Mouse (Mus musculus) stomach, postnatal 0 days (tissue): ENCODE measurements at regions not wholly inside any gene's neighbourhood (a gene's known extent, or its start where the extent isn't known, plus 50 kb on each side); places are given as distances from the start of the nearest gene placed in this dataset.
"Not testable (repeated sequence)": the region's sequence is repeated elsewhere in the genome, so short reads cannot be mapped to it uniquely, and the experiment has no call there.

Source experiments
- ATAC-seq: fragments of 200-750 bp; cut with Nextera tagmentation; 2 replicates; pipeline ENCODE4 v1.8.0; 2017; ENCODE audit not compliant: low FRiP score, low TSS enrichment
- DNase-seq: peaks from one replicate; pipeline ENCODE4 v3.0.0-alpha.2; 2016; ENCODE audit warnings: low spot score
- H3K27ac ChIP-seq: fragments of 300-500 bp; sonication (generic); replicated peaks from 2 replicates; pipeline ENCODE4 v1.5.1; 2014; ENCODE audit warnings: mild to moderate bottlenecking, control low read depth
- H3K27me3 ChIP-seq: fragments of 300-500 bp; sonication (generic); 2 replicates; pipeline ENCODE4 v1.6.1; 2014; ENCODE audit warnings: low read length; ENCODE audit not compliant: control insufficient read depth, insufficient read depth
- H3K36me3 ChIP-seq: fragments of 300-500 bp; sonication (generic); 2 replicates; pipeline ENCODE4 v1.6.1; 2014; ENCODE audit warnings: low read length, mixed read lengths; ENCODE audit not compliant: control insufficient read depth, insufficient read depth
- H3K4me1 ChIP-seq: fragments of 300-500 bp; sonication (generic); replicated peaks from 2 replicates; pipeline ENCODE4 v1.6.1; 2014; ENCODE audit warnings: antibody characterized with exemption; ENCODE audit not compliant: control insufficient read depth, insufficient read depth
- H3K4me2 ChIP-seq: fragments of 300-500 bp; sonication (generic); replicated peaks from 2 replicates; pipeline ENCODE4 v1.6.1; 2014; ENCODE audit warnings: low read depth, mild to moderate bottlenecking, control low read depth, moderate library complexity
- H3K4me3 ChIP-seq: fragments of 300-500 bp; sonication (generic); 2 replicates; pipeline ENCODE4 v1.5.1; 2014; ENCODE audit warnings: low read depth, low read length, control low read depth
- H3K9ac ChIP-seq: fragments of 300-500 bp; sonication (generic); 2 replicates; pipeline ENCODE4 v1.6.1; 2014; ENCODE audit warnings: mild to moderate bottlenecking, low read length, control low read depth, mixed read lengths
- H3K9me3 ChIP-seq: fragments of 300-500 bp; sonication (generic); 2 replicates; pipeline ENCODE4 v1.6.1; 2016; ENCODE audit warnings: low read length; ENCODE audit not compliant: control insufficient read depth
- CTCF ChIP-seq: IDR thresholded peaks from 2 replicates; pipeline ENCODE4 v1.5.1; 2016; ENCODE audit warnings: antibody characterized with exemption, low read depth, mild to moderate bottlenecking, moderate library complexity
- EP300 ChIP-seq: optimal IDR thresholded peaks from 2 replicates; pipeline ENCODE3; 2016; ENCODE audit warnings: antibody characterized with exemption
- WGBS: fragments of 180-500 bp; shearing (Covaris S2); extraction: QIAGEN DNeasy Blood & Tissue Kit; methylation state at CpG from one replicate; pipeline ENCODE4 v1.1.7; 2014; 5-methylcytosine and 5-hydroxymethylcytosine counted together

- no peak overlapping the region for H3K9ac ChIP-seq
- no peak for TF ChIP-seq CTCF
- TF ChIP-seq EP300, result no peak
- 90% methylated on average over 2 of the region's 2 CpGs for WGBS
- no peaks in the 10 kb centered on the region for H3K36me3 ChIP-seq
- no peak overlapping the region for H3K27ac ChIP-seq
- H3K4me2 ChIP-seq, result no peak overlapping the region
- no peak overlapping the region for H3K4me3 ChIP-seq
- ATAC-seq, result no peak
- no peaks in the 10 kb centered on the region for H3K9me3 ChIP-seq
- DNase-seq, result no peak
- no peaks in the 10 kb centered on the region for H3K27me3 ChIP-seq
- no peaks in the 10 kb centered on the region for H3K4me1 ChIP-seq
Measured at GRCm38 (mm10) chr2:39507984-39508383, 281.7 kb upstream of the Ppp6c start.

DNA sequence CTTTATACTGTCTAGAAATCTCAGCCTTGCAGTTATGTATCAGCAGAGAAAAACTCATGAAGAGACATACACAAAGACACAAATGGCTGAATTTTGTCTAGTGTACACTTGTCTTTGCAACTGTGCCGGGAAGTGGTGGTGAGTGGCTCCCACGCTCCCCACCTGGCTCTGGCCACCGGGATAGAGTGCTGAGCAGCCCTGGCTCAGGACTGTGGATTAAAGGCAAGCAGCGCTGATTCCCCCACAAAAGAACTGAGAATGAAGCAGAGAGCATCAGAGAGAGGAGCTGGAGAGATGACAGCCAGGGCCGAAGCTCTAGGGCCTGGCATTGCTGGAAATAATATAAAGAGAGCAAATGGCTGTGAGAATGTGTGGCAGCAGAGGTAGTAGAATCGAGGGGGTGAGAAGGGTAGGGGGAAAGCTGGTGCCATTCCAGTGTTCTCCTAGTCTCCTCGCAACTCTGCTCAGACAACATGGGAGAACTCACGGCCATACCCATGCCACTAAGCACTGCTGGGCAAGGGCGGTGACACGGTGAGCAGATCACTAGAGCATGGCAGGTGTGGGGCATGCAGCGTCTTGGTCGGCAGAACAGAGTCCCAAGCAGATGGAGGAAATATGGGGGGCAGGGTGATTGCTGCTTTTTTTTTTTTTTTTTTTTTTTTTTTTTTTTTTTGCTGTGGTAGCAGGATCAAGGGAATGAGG is 257.1 kb upstream of the Ppp6c start:
- H3K4me3 ChIP-seq, result no peak overlapping the region
- no peaks in the 10 kb centered on the region for H3K9me3 ChIP-seq
- no peaks in the 10 kb centered on the region for H3K27me3 ChIP-seq
- H3K36me3 ChIP-seq, result no peaks in the 10 kb centered on the region
- no peak overlapping the region for H3K4me2 ChIP-seq
- WGBS, result 56% methylated on average over 12 of the region's 12 CpGs
- DNase-seq (no peak), ATAC-seq (no peak)
- H3K27ac ChIP-seq, result no peak overlapping the region
- no peak overlapping the region for H3K9ac ChIP-seq
- H3K4me1 ChIP-seq, result no peaks in the 10 kb centered on the region
- no peak for TF ChIP-seq CTCF
- no peak for TF ChIP-seq EP300

DNA sequence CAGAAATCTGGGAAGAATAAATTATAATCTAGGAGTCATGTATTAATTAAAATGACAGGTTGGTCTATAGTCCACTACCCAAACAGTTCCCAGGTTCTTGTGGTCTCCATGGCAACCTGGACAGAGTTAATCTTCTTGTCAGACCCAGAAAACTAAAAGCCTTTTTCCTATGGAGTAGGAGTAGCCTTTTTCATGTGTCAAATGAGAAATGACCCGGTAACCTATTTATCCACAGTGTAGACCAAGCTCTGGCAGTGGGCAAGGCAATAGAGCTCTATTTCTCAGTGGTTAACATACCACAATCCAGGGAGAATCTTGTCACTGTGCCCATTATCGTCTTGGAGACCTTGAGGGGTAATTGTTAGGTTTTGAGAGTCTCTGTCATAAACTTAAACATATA is 256.4 kb upstream of the Ppp6c start:
- no peak overlapping the region for H3K27ac ChIP-seq
- no peaks in the 10 kb centered on the region for H3K27me3 ChIP-seq
- no peaks in the 10 kb centered on the region for H3K4me1 ChIP-seq
- 54% methylated on average over 2 of the region's 2 CpGs for WGBS
- ATAC-seq (no peak), DNase-seq (no peak)
- no peaks in the 10 kb centered on the region for H3K9me3 ChIP-seq
- H3K36me3 ChIP-seq, result no peaks in the 10 kb centered on the region
- TF ChIP-seq EP300 (no peak), CTCF (no peak)
- H3K4me3 ChIP-seq, result no peak overlapping the region
- no peak overlapping the region for H3K4me2 ChIP-seq
- H3K9ac ChIP-seq, result no peak overlapping the region

DNA sequence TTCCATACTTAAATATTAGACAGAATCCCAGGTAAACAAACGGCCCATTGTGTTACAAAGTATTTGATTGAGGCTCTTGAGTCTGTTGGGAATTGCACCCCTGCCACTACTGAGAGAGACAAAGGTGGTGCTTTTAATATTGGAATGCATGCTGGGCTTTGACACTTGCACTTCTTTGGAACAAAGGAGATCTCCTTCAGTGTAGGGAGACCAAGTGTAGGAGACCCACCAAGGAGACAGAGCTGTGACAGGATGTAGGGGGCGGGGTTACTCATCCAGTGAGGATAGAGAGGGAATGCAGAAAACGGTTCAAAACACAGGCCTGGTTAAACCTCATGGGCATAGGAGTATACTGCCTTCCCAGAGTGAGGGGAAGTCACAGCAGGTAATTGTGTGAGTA is 254.0 kb upstream of the Ppp6c start:
- ATAC-seq, result no peak
- Histone ChIP-seq H3K4me1 (no peaks in the 10 kb centered on the region), H3K9ac (no peak overlapping the region), H3K9me3 (no peaks in the 10 kb centered on the region), H3K36me3 (no peaks in the 10 kb centered on the region), H3K4me2 (no peak overlapping the region), H3K4me3 (no peak overlapping the region), H3K27ac (no peak overlapping the region), H3K27me3 (no peaks in the 10 kb centered on the region)
- WGBS, result 65% methylated on average over 3 of the region's 3 CpGs
- TF ChIP-seq EP300, result no peak
- no peak for TF ChIP-seq CTCF
- DNase-seq, result no peak

- not testable (repeated sequence) for H3K36me3 ChIP-seq, H3K4me1 ChIP-seq, H3K4me2 ChIP-seq, H3K27me3 ChIP-seq, H3K27ac ChIP-seq, ATAC-seq, H3K9me3 ChIP-seq, H3K9ac ChIP-seq, DNase-seq, H3K4me3 ChIP-seq
Measured at GRCm38 (mm10) chr2:39472925-39473324, 246.7 kb upstream of the Ppp6c start.
